ENCODE assay signal across 19 mouse cellular contexts in the genomic region with DNA sequence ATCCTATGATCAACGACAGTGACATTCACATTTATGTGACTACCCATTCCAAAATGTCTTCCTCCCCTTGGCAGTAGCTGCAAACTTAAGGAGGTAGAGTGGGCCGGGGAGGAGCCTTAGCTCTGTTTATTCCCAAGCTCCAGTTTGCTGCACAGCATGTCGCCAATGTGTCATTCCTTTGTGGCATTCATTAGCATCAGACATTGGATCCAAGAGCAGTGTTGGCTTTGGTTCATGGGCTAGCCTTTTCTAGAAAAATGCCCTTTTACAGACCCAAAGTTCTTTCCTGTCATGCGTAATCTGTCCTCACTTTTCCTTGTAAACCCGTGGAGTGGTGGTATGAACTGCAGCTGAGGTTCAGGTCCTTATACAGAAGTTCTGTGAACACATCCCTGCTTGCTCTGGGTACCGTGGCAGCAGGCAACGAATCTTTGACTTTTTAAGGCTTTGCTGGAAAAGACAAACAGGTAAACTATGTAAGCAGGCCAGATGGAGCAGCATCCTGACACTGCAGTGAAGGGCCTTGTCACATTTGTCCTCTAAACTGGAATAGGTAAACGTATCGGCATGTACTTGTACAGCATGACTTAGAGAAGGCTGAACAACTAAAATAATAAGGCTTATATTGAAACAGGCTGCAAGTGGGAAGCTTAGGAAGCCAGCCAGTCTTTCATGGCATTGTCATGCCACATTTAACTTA.
DNase-seq lines count a peak whose midpoint lies in the region; ATAC-seq and TF ChIP-seq lines count a peak whose summit lies in the region.
"Had no signal": no experiment of that assay in that cellular context is flagged by ENCODE, and none has a peak within 500 bp of the region (broad histone marks: within the 10 kb centered on the region; RNA-seq: fewer than 3 reads in every experiment).

No protein-coding gene starts in this region.

- no peaks in the 10 kb centered on the region for H3K9me3 ChIP-seq in hindbrain, postnatal 0 days (ENCODE audit: low read length)
- no peaks in the 10 kb centered on the region for H3K9me3 ChIP-seq in hindbrain, embryonic 14.5 days (ENCODE audit: control insufficient read depth, low read length)
- H3K9me3 ChIP-seq: embryonic facial prominence, embryonic 10.5 days; hindbrain, embryonic 13.5 days; limb, embryonic 13.5 days; liver, embryonic 15.5 days; midbrain, embryonic 10.5 days had no signal

- H3K27ac ChIP-seq in hindbrain, postnatal 0 days, result no peak overlapping the region
- no peak overlapping the region for H3K27ac ChIP-seq in hindbrain, embryonic 14.5 days
- 0 out of 2 replicates have a peak overlapping the region, but pooled peaks have one; percentile 2 for H3K27ac ChIP-seq in brown adipose tissue, adult 24 weeks (replicated peaks; ENCODE audit: low read depth, low read length)
- H3K27ac ChIP-seq: embryonic facial prominence, embryonic 10.5 days; heart, adult 2 months; hindbrain, embryonic 13.5 days; limb, embryonic 13.5 days; liver, embryonic 15.5 days; midbrain, embryonic 10.5 days had no signal

- H3K9ac ChIP-seq in hindbrain, postnatal 0 days (replicated peaks; ENCODE audit: low read length), result no peak overlapping the region
- no peak overlapping the region for H3K9ac ChIP-seq in hindbrain, embryonic 14.5 days
- H3K9ac ChIP-seq: hindbrain, embryonic 13.5 days; limb, embryonic 13.5 days; liver, embryonic 15.5 days had no signal

- WGBS in hindbrain, postnatal 0 days, result 62% methylated on average over 9 of the region's 9 CpGs
- 68% methylated on average over 9 of the region's 9 CpGs for WGBS in hindbrain, embryonic 14.5 days

- DNase-seq in hindbrain, postnatal 0 days (ENCODE audit: low spot score), result peak; percentile 27
- DNase-seq in hindbrain, embryonic 14.5 days (ENCODE audit: low spot score), result no peak
- peak; percentile 56 for DNase-seq in R1 (ENCODE audit: low read depth, low spot score)
- DNase-seq in cerebellum, postnatal 14 days, result peak; percentile 47 to 61
- no peak for DNase-seq in thymus, postnatal 36 days
- DNase-seq in ovary, postnatal 14 days (ENCODE audit: low spot score), result no peak
- DNase-seq: adrenal gland, postnatal 14 days; heart, adult 2 months; kidney, adult 11 months; kidney, postnatal 10 days; lung, postnatal 36 days; spleen, adult 18-20 months had no signal

- no peak for TF ChIP-seq CTCF in hindbrain, postnatal 0 days (IDR thresholded peaks at IDR 0.05; ENCODE audit: low read depth)

- no peaks in the 10 kb centered on the region for H3K4me1 ChIP-seq in hindbrain, postnatal 0 days (ENCODE audit: insufficient read depth, low read length)
- H3K4me1 ChIP-seq in hindbrain, embryonic 14.5 days (replicated peaks; ENCODE audit: control insufficient read depth, insufficient read depth, low read length), result peaks cover 9% of the 10 kb centered on the region; the same call in 1 of the 2 replicates
- H3K4me1 ChIP-seq in brown adipose tissue, adult 24 weeks (ENCODE audit: control insufficient read depth, insufficient read depth, insufficient read length, low read length), result peaks cover 3% of the 10 kb centered on the region; the same call in 1 of the 2 replicates
- H3K4me1 ChIP-seq: liver, embryonic 15.5 days had no signal

- H3K27me3 ChIP-seq in hindbrain, postnatal 0 days (ENCODE audit: insufficient read depth, low read length), result no peaks in the 10 kb centered on the region
- H3K27me3 ChIP-seq in hindbrain, embryonic 14.5 days (ENCODE audit: control insufficient read depth, insufficient read depth, low read length), result no peaks in the 10 kb centered on the region
- H3K27me3 ChIP-seq: hindbrain, embryonic 13.5 days; limb, embryonic 13.5 days; liver, embryonic 15.5 days had no signal

- no peak overlapping the region for H3K4me3 ChIP-seq in hindbrain, postnatal 0 days (ENCODE audit: low read length)
- H3K4me3 ChIP-seq in hindbrain, embryonic 14.5 days (replicated peaks; ENCODE audit: low read length), result no peak overlapping the region
- H3K4me3 ChIP-seq in brown adipose tissue, adult 24 weeks (ENCODE audit: insufficient read depth, low read depth, low read length), result no peak overlapping the region
- H3K4me3 ChIP-seq: embryonic facial prominence, embryonic 10.5 days; erythroblast, embryonic 14.5 days; heart, adult 2 months; hindbrain, embryonic 13.5 days; limb, embryonic 13.5 days; liver, embryonic 15.5 days; midbrain, embryonic 10.5 days had no signal

- no peaks in the 10 kb centered on the region; the same call in 1 of the 2 replicates for H3K36me3 ChIP-seq in hindbrain, postnatal 0 days (ENCODE audit: insufficient read depth, low read length)
- no peaks in the 10 kb centered on the region; the same call in 1 of the 2 replicates for H3K36me3 ChIP-seq in hindbrain, embryonic 14.5 days (replicated peaks; ENCODE audit: control insufficient read depth, insufficient read depth)
- H3K36me3 ChIP-seq: embryonic facial prominence, embryonic 10.5 days; limb, embryonic 13.5 days; liver, embryonic 15.5 days had no signal

- no peak for ATAC-seq in hindbrain, postnatal 0 days
- no peak for ATAC-seq in hindbrain, embryonic 14.5 days (ENCODE audit: low FRiP score)

- no peak overlapping the region for H3K4me2 ChIP-seq in hindbrain, postnatal 0 days (ENCODE audit: low read depth, low read length)
- no peak overlapping the region for H3K4me2 ChIP-seq in hindbrain, embryonic 14.5 days (replicated peaks)
- H3K4me2 ChIP-seq: hindbrain, embryonic 13.5 days; limb, embryonic 13.5 days; liver, embryonic 15.5 days had no signal

Comparison
In these comparisons a context has a peak if more than half of its experiments do, and no peak if none do; other contexts are left out.
1. DNase-seq: peak in hindbrain, postnatal 0 days (single experiment), R1 (single experiment) and cerebellum, postnatal 14 days (2 of 2); none in hindbrain, embryonic 14.5 days (single experiment), thymus, postnatal 36 days (0 of 2) and ovary, postnatal 14 days (single experiment).